Mouse (Mus musculus) myocyte (in vitro differentiated cells): ENCODE measurements at regions not wholly inside any gene's neighbourhood (a gene's known extent, or its start where the extent isn't known, plus 50 kb on each side); places are given as distances from the start of the nearest gene placed in this dataset.

Experiments
- H3K27me3 ChIP-seq: one replicate; pipeline ENCODE4 v1.6.1; 2011; ENCODE audit not compliant: control insufficient read depth, insufficient read depth, insufficient read length
- H3K36me3 ChIP-seq: one replicate; pipeline ENCODE4 v1.6.1; 2011; ENCODE audit not compliant: control insufficient read depth, insufficient read depth
- H3K4me2 ChIP-seq: one replicate; pipeline ENCODE4 v1.6.1; 2011; ENCODE audit warnings: low read depth, control low read depth
- H3K4me3 ChIP-seq: one replicate; pipeline ENCODE4 v1.5.1; 2011; ENCODE audit warnings: mild to moderate bottlenecking, control low read depth, moderate library complexity
- H3K79me2 ChIP-seq: one replicate; pipeline ENCODE4 v1.6.1; 2011; ENCODE audit not compliant: control insufficient read depth, insufficient read depth
- H3ac ChIP-seq: one replicate; pipeline ENCODE4 v1.6.1; 2011; ENCODE audit not compliant: control insufficient read depth, insufficient read length
- CEBPB ChIP-seq: IDR thresholded peaks from 2 replicates; pipeline ENCODE4 v1.6.1; 2011; ENCODE audit warnings: mild to moderate bottlenecking, moderate library complexity; ENCODE audit not compliant: poor library complexity, insufficient read depth, severe bottlenecking
- E2F4 ChIP-seq: IDR thresholded peaks from one replicate; pipeline ENCODE4 v1.6.1; 2011; ENCODE audit warnings: mild to moderate bottlenecking, control low read depth, moderate library complexity; ENCODE audit not compliant: insufficient read depth
- MAX ChIP-seq: IDR thresholded peaks from one replicate; pipeline ENCODE4 v1.6.1; 2011; ENCODE audit warnings: low read depth, mild to moderate bottlenecking, control low read depth
- MYOD1 ChIP-seq, 3 experiments: IDR thresholded peaks; one replicate each; pipeline ENCODE4 v1.6.1; 2011; ENCODE audit warnings: control low read depth in 2 of 3, low read depth in 2 of 3, mild to moderate bottlenecking in 2 of 3, moderate library complexity in 1 of 3; ENCODE audit not compliant: insufficient read length in 2 of 3, control insufficient read depth in 1 of 3
- MYOG ChIP-seq, 3 experiments: IDR thresholded peaks; one replicate each; pipeline ENCODE4 v1.6.1; 2011; ENCODE audit warnings: control low read depth in 2 of 3, low read depth in 2 of 3, mild to moderate bottlenecking in 2 of 3; ENCODE audit not compliant: insufficient read length in 2 of 3, control insufficient read depth in 1 of 3, insufficient read depth in 1 of 3
- POLR2A ChIP-seq: IDR thresholded peaks from one replicate; pipeline ENCODE4 v1.6.1; 2011; ENCODE audit warnings: low read depth, mild to moderate bottlenecking, control low read depth, moderate library complexity; ENCODE audit not compliant: insufficient read length
- POLR2AphosphoS2 ChIP-seq: IDR thresholded peaks from one replicate; pipeline ENCODE4 v1.6.1; 2011; ENCODE audit warnings: low read depth, control low read depth; ENCODE audit not compliant: insufficient read length
- REST ChIP-seq: IDR thresholded peaks from one replicate; pipeline ENCODE4 v1.6.1; 2011; ENCODE audit warnings: mild to moderate bottlenecking, control low read depth, moderate library complexity; ENCODE audit not compliant: insufficient read depth, insufficient read length
- SRF ChIP-seq: IDR thresholded peaks from one replicate; pipeline ENCODE4 v1.6.1; 2011; ENCODE audit warnings: low read depth; ENCODE audit not compliant: control insufficient read depth, insufficient read length
- TCF12 ChIP-seq: IDR thresholded peaks from one replicate; pipeline ENCODE4 v1.6.1; 2011; ENCODE audit warnings: mild to moderate bottlenecking, control low read depth; ENCODE audit not compliant: poor library complexity, insufficient read depth, severe bottlenecking
- TCF3 ChIP-seq: IDR thresholded peaks from one replicate; pipeline ENCODE4 v1.6.1; 2011; ENCODE audit warnings: low read depth, control low read depth; ENCODE audit not compliant: insufficient read length
- USF1 ChIP-seq: IDR thresholded peaks from one replicate; pipeline ENCODE4 v1.6.1; 2011; ENCODE audit warnings: low read depth, mild to moderate bottlenecking, control low read depth, moderate library complexity

DNA sequence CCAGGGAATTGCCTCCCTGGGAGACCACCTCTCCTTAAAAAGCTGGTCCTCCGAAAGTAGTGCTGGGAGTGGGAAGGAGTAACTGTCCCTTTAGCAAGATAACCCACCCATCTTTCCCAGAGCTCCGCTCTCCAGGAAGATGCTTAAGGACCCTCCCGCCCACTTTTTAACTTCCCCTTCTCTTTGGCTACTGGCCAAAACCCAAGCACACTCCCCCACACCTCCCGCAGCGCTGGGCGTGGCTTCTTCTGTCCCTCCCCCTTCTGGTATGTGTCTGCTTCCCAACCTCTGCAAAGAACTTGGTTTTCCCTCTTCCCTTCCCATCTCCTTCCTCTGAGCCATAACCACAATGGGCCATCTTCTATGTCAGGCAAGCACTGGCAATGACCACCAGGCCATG, 85.4 kb downstream of the Rpap3 start:
- peaks cover 11% of the 10 kb centered on the region for H3K27me3 ChIP-seq
- H3ac ChIP-seq: no peak overlapping the region
- no peak overlapping the region for H3K4me3 ChIP-seq
- no peak overlapping the region for H3K4me2 ChIP-seq
- H3K36me3 ChIP-seq: no peaks in the 10 kb centered on the region
- H3K79me2 ChIP-seq: no peaks in the 10 kb centered on the region
- TF ChIP-seq POLR2A (no peak), USF1 (no peak), TCF12 (no peak), TCF3 (no peak), MYOG (IDR thresholded peaks at IDR 0.05; ENCODE audit: control insufficient read depth in 1 of 3, insufficient read depth in 1 of 3, insufficient read length in 2 of 3, low read depth in 2 of 3) (no peak), CEBPB (no peak), SRF (no peak), MYOD1 (IDR thresholded peaks at IDR 0.05; ENCODE audit: control insufficient read depth in 1 of 3, insufficient read length in 2 of 3, low read depth in 2 of 3) (no peak), POLR2AphosphoS2 (no peak), E2F4 (no peak), MAX (no peak), REST (no peak)

DNA sequence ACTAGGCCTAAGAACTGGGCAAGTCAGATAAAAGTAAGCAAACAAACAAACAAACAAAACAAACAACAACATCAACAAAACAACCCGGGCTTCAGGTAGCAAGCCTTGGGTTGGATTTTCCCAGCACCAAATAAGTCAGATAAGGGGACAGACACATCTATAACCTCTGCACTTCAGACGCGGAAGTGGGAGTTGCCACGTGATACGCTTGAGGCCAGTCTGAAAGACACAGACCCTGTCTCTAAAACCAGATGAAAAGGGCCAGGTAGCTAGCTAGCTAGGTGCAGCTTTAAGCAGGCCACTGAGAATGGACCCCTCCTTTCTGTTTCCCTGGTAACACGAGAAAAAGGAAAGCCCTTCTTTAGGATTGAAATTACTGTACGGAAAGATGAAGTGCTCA, 85.9 kb downstream of the Rpap3 start:
- peaks cover 12% of the 10 kb centered on the region for H3K27me3 ChIP-seq

DNA sequence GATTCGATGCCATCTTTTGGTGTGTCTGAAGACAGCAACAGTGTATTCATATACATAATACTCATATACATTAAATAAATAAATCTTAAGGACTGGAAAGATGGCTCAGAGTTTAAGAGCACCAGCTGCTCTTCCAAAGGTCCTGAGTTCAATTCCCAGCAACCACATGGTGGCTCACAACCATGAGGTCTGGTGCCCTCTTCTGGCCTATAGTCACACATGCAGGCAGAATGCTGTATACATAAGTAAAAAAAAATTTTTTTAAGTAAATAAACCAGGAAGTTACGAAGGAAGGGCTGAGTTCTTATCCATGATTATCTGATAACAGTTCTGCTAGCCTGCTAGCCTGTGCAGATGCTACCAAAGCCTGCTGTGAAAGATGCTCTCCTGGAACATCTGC, 93.3 kb downstream of the Rpap3 start:
- H3K4me2 ChIP-seq: no peak overlapping the region
- TF ChIP-seq POLR2AphosphoS2: no peak
- TF ChIP-seq E2F4: no peak
- no peak for TF ChIP-seq MYOD1 (IDR thresholded peaks at IDR 0.05; ENCODE audit: control insufficient read depth in 1 of 3, insufficient read length in 2 of 3, low read depth in 2 of 3)
- no peak for TF ChIP-seq POLR2A
- no peak for TF ChIP-seq MAX
- no peak for TF ChIP-seq REST
- TF ChIP-seq SRF: no peak
- no peaks in the 10 kb centered on the region for H3K36me3 ChIP-seq
- H3K4me3 ChIP-seq: no peak overlapping the region
- no peak overlapping the region for H3ac ChIP-seq
- H3K79me2 ChIP-seq: no peaks in the 10 kb centered on the region
- H3K27me3 ChIP-seq: peaks cover 15% of the 10 kb centered on the region

More for the DNA sequence above, 85.9 kb downstream of the Rpap3 start:
- TF ChIP-seq SRF: no peak
- no peak for TF ChIP-seq POLR2A
- no peak for TF ChIP-seq REST
- no peak for TF ChIP-seq MAX
- no peak for TF ChIP-seq MYOD1 (IDR thresholded peaks at IDR 0.05; ENCODE audit: control insufficient read depth in 1 of 3, insufficient read length in 2 of 3, low read depth in 2 of 3)
- TF ChIP-seq POLR2AphosphoS2: no peak
- no peak for TF ChIP-seq CEBPB
- TF ChIP-seq MYOG (IDR thresholded peaks at IDR 0.05; ENCODE audit: control insufficient read depth in 1 of 3, insufficient read depth in 1 of 3, insufficient read length in 2 of 3, low read depth in 2 of 3): no peak
- no peak for TF ChIP-seq TCF3
- TF ChIP-seq E2F4: no peak
- TF ChIP-seq TCF12: no peak
- no peak for TF ChIP-seq USF1
- no peak overlapping the region for H3K4me2 ChIP-seq
- no peak overlapping the region for H3K4me3 ChIP-seq
- H3K79me2 ChIP-seq: no peaks in the 10 kb centered on the region
- H3ac ChIP-seq: no peak overlapping the region
- H3K36me3 ChIP-seq: no peaks in the 10 kb centered on the region

DNA sequence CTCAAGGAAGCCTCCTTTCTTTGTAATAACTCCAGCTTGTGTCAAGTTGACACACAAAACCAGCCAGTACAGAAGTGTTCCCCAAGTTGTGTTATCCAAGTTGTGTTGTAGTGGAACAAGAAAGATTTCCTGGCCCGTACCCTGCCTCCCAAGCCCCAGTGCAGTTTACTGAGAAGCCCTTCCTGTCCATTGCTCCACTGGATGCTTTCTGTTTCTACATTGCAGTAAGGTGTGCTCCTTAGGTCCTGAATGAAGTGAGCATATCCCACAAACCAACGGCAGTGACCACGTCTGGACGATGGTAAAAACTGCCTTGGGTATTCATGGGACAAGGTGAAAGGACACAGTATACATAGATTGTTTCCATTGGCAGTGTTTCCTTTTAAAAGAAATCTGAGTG, 94.9 kb downstream of the Rpap3 start:
- peaks cover 24% of the 10 kb centered on the region for H3K27me3 ChIP-seq
- H3K79me2 ChIP-seq: no peaks in the 10 kb centered on the region
- no peak overlapping the region for H3ac ChIP-seq
- H3K36me3 ChIP-seq: no peaks in the 10 kb centered on the region
- no peak overlapping the region for H3K4me2 ChIP-seq
- no peak for TF ChIP-seq USF1
- no peak for TF ChIP-seq REST
- no peak for TF ChIP-seq MYOD1 (IDR thresholded peaks at IDR 0.05; ENCODE audit: control insufficient read depth in 1 of 3, insufficient read length in 2 of 3, low read depth in 2 of 3)
- no peak for TF ChIP-seq TCF3
- TF ChIP-seq POLR2A: no peak
- no peak for TF ChIP-seq MYOG (IDR thresholded peaks at IDR 0.05; ENCODE audit: control insufficient read depth in 1 of 3, insufficient read depth in 1 of 3, insufficient read length in 2 of 3, low read depth in 2 of 3)
- TF ChIP-seq E2F4: no peak
- TF ChIP-seq SRF: no peak
- no peak for TF ChIP-seq POLR2AphosphoS2
- no peak for TF ChIP-seq TCF12
- TF ChIP-seq MAX: no peak
- no peak for TF ChIP-seq CEBPB
- H3K4me3 ChIP-seq: no peak overlapping the region

DNA sequence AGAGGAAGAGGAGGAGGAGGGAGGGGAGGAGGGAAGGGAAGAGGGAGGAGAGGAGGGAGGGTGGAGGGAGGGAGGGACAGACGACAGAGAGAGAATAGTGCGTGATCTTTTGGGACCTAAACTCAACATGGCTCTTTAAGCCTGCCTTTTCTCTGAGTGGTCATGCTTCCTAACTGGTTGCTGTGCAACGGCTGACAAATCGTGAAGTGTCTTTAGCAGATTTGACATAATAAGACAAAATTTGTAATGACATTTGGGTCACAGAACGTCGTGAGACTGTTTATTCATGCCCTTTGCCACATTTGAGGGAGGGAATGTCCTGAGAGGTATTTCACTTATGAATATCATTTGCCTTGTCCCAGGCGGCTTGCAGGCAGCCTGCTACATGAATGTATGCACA, 96.1 kb downstream of the Rpap3 start:
- no peaks in the 10 kb centered on the region for H3K79me2 ChIP-seq
- H3K4me2 ChIP-seq: no peak overlapping the region
- TF ChIP-seq USF1 (no peak), CEBPB (no peak), POLR2A (no peak), E2F4 (no peak), TCF3 (no peak), SRF (no peak), POLR2AphosphoS2 (no peak), TCF12 (no peak), MAX (no peak), REST (no peak)
- no peak overlapping the region for H3ac ChIP-seq
- no peaks in the 10 kb centered on the region for H3K36me3 ChIP-seq
- no peak overlapping the region for H3K4me3 ChIP-seq
- H3K27me3 ChIP-seq: peaks cover 21% of the 10 kb centered on the region
